Mouse (Mus musculus) adrenal gland (tissue): ENCODE data around the gene Bcl2l1.

Experiments
- intact Hi-C: fragments of 180-260 bp; cut with DNase I; formaldehyde crosslinking; loops from one replicate; pipeline ENCODE4 v1.15.1; 2025

Gene Bcl2l1

DNA sequence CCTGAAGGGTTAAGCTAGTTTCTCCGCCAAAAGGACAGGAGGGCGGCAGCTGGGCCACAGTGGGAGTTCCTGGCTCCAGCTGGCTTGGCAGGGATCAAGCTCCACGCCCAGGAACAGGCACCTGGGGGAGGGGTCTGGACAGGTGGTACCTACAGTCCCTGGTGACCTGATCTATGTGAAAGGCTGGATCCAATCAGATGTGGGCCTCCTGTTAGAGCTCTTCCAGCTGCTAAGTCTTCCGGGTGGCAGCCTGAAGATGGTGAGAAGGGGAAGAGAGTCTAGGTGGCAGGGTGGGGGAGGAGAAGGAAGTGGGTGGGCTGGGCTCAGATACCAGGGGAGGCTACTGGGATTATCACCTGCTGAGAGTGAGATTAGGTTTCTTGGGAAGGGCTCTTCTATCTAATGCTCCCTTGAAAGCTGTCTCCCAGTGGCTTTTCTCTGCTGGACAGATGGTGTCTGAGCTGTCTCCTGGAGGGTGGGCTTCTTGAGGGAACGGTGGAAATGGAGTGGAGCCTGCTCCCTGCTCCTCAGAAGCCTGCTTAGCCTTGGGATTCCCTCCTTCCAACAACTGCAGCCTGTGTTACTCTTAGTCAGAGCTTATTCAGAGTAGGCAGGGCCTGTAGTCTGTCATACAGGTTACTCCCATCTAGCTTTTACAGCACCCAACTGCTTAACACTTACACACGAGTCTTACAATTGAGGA is 27.0 kb downstream of the Bcl2l1 start:
- intact Hi-C loops: no loop called here

DNA sequence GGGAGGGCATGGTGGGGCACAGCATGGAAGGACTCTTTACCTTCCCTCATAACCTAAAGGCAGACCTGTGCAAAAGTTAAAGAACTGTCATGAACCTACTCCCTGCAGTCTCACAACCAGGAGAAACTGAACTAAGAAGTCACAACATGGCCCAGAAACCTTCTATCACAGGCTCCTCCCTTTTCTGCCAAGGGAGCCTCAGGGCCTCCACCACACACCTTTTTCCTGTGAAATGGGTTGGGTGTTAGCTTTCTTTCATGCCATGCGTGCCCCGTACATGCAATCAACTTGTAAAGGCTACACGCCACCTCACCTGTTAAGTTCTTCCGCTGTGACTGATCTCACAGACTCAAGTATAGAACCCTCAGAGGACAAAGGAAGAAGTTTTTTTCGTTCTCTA is 28.4 kb downstream of the Bcl2l1 start:
- intact Hi-C loops: no loop called here

DNA sequence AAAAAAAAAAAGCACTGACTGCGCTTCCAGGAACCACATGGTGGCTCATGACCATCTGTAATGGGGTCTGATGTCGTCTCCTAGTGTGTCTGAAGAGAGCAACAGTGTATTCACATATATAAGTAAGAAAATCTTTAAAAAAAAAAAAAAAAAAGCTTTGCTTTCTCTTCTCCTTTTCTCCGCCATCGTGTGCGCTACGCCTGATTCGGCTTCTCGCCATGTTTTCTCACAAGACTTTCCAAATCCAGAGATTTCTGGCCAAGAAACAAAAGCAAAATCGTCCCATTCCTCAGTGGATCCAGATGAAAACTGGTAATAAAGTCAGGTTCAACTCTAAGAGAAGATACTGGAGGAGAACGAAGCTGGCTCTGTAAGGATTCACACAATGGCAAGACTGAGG is 29.2 kb downstream of the Bcl2l1 start:
- intact Hi-C loops: no loop called here

GRCm38 (mm10) chr2:152800762-152801113 is 30.8 kb downstream of the Bcl2l1 start:
- intact Hi-C loops: no loop called here

- intact Hi-C loops: no loop called here
Measured at GRCm38 (mm10) chr2:152799954-152800761, 31.4 kb downstream of the Bcl2l1 start.

- intact Hi-C loops: no loop called here
Measured at GRCm38 (mm10) chr2:152797589-152797988, 33.9 kb downstream of the Bcl2l1 start.

- intact Hi-C loops: no loop called here
Measured at GRCm38 (mm10) chr2:152794281-152794827, 37.2 kb downstream of the Bcl2l1 start.

GRCm38 (mm10) chr2:152793381-152793780 is 38.1 kb downstream of the Bcl2l1 start:
- intact Hi-C loops: no loop called here

DNA sequence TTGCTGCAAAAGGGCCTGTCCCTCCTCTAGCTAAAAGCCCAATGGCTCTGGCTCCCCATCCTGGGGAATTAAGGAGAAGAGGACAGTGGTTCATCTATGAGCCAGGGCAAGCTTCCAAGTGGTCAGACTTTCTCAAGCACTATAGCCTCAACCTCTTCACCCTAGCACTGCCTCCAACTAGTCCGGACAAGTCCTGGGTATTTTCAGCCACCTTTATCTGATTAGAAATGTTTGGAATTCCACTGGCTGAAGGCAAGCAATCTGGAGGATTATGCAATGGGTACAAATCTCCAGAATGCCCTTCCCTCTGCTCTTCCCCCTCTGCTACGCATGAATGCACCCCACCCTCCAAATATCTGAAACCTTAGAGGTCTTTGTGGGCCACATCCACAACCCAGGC is 39.1 kb downstream of the Bcl2l1 start:
- intact Hi-C loops: no loop called here

DNA sequence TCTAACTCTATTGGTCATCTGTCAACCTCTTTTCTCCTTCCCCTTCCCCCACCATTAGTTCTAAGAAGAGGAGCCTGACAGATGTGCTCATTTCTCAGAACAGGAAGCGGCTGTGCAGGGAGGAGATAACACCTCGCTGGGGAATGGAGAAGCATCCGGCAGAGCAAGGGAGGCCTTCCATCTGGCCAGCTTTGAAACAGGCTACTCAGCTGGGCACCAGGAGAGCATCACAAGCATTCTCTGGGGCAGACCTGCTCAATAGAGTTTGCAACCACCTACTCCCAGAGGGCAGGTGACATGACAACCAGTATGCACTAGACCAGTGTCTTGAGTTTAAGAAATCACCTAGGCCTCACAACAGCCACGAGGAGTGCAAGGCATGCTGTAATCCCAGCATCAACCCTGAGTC is 41.9 kb downstream of the Bcl2l1 start:
- intact Hi-C loops: no loop called here

- intact Hi-C loops: no loop called here
Measured at GRCm38 (mm10) chr2:152788892-152789421, 42.6 kb downstream of the Bcl2l1 start.

DNA sequence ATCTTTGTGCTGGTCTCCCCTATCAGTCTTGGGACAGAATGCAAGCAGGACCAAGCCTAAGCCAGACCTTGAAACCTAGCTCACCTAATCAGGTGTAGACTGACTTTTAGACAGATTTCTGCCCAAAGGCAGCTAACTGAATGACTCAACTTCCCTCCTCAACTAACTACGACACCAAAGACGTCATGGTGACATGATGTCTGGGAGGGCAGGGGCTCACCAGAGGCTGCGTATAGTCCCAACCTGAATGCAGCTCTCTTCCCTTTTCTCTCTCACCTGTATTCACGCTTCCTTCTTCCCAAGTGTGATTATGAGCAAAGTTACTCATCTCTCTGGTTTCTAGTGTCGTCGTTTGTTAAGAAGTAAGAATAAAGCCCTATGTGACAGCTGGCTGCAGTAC is 44.0 kb downstream of the Bcl2l1 start:
- intact Hi-C loops: no loop called here

DNA sequence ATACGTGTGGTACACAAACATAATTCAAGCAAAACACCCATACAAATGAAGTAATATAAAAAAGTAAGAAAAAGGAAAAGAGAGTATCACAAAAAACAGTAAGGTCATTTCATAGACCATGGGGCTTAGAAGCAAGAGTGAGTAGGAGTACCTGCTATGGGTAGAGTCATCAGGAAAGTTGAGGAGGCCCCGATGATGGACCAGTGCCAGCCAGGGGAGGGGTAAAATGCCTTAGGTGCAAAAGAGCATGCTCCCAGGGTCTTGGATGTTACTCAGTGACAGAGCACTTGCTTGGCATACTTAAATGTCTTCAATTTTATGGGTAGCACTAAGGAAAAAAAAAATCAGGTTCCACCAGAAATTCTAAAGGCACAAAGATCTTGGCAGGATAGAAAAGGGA is 44.4 kb downstream of the Bcl2l1 start:
- intact Hi-C loops: no loop called here

DNA sequence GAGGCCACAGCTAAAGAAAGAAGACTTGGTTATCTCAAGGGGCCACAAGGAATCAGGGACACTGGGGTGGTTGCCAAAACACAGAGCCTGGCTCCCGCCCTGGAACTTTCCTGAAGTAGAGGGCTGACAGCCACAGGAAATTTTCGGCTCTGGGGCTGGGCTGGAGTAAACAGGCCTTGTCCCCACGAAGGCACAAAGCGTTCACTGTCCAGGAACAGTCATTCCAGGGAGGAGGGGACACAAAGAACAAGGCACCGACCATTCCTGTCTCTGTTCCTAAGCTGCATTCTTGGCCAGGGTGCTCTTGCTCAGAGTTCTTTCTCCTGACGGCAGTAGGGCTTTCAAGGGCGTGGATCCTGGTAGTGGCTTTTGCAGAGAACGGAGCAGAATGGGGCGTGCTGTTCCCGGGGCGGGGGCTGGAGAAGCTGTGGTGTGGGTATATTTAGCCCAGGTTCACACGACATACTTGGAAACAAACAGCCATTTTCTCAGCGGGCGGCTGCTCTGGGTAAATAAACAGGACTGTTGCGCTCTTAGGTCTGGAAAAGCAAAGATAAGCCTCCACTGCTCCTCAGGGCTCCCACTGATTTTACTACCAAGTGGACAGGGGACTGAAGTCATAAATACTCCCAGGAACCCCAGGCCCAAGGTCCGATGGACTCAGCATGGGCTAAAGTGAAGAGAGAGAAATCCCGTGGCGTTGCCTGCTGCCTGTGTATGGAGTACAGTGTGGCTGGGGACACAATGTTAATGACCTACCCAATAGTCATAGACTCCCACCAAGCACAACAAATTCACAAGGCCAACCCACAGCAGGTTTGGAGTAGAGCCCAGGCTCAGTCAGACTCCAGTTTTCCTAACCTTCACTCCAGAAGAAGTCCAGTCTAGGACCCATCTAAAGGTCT is 45.8 kb downstream of the Bcl2l1 start:
- intact Hi-C loops: no loop called here

- intact Hi-C loops: no loop called here
Measured at GRCm38 (mm10) chr2:152784640-152785039, 46.9 kb downstream of the Bcl2l1 start.

- intact Hi-C loops: no loop called here
Measured at GRCm38 (mm10) chr2:152783241-152783640, 48.3 kb downstream of the Bcl2l1 start.

DNA sequence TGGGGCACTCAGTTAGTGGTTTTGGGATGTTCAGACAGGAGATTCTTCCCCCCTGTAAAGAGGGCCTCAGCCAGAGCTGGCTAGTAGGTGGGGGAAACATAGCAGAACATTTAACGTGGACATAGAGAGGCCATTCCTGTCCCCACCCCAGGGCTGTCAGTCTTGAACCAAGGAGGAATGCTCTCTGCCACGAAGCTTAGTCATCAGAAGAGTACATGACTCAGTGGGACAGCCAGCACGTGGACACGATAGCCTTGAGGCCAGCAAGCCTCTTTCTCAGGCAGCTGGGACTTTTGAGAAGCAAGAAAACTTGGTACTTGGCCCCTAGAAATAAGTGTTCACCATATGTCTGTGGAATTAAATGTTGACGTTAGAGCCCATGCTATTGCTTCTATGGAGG is 48.9 kb downstream of the Bcl2l1 start:
- intact Hi-C loops: no loop called here

- intact Hi-C loops: no loop called here
Measured at GRCm38 (mm10) chr2:152781031-152781711, 50.4 kb downstream of the Bcl2l1 start.

DNA sequence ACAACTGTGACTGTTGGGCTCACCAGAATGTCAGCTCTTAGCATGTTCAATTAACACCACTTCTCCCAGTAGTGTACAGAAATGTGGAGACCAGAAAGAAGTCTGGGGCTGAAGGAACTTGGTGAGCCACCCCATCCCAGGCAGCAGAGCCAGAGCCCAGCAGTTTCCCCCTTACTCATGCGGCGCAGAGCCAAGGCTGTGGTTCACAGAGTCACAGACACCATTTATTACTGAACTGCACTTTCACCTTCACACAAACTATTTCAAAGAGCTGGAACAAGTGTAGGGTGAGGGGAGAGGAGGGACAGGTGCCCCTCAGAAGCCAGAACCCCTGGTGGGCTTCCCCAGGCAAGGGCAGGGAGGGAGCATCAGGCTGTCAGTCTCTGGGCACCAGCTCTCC is 51.1 kb downstream of the Bcl2l1 start:
- intact Hi-C loops: no loop called here

GRCm38 (mm10) chr2:152777081-152777480 is 54.4 kb downstream of the Bcl2l1 start:
- intact Hi-C loops: no loop called here

DNA sequence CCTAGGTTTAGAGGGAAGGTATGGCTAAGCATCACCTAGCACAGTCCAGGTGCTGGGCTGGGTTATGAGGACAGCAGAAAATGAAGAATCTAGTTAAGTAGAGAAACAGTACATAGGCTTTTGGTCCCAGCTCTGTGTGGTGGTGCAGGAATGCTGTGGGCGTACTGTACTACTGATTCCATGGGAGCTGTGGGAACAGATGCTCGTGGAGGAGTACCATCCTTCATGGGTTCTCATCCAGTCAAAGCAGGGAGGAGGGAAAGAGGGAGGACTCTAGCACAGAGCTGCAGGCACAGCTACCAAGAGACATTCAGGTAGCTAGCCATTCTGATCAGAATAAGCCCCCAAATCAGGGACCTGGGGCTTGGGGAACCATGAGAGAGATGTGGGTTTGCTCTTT is 55.1 kb downstream of the Bcl2l1 start:
- intact Hi-C loops: no loop called here
